Mouse (Mus musculus) gastrocnemius, adult 2 months (tissue): ENCODE data around the gene Oit3. TPM values are rescaled to one million over a fixed set of nuclear protein-coding genes. Genes with fewer than 3 reads are reported as not detected.

Source experiments
- DNase-seq: peaks from one replicate; pipeline ENCODE4 v3.0.0; 2022
- H3K27ac ChIP-seq: fragments of 200-600 bp; 2 replicates; pipeline ENCODE4 v1.8.1; 2022; ENCODE audit warnings: mild to moderate bottlenecking
- H3K4me3 ChIP-seq: fragments of 200-600 bp; 2 replicates; pipeline ENCODE4 v1.8.1; 2022; ENCODE audit warnings: mild to moderate bottlenecking, moderate library complexity
- CTCF ChIP-seq: fragments of 200-600 bp; IDR thresholded peaks from 2 replicates; pipeline ENCODE4 v1.8.1; 2022; ENCODE audit warnings: antibody characterized with exemption, mild to moderate bottlenecking, moderate library complexity
- intact Hi-C: fragments of 180-260 bp; cut with DNase I; formaldehyde crosslinking; loops from one replicate; pipeline ENCODE4 v1.15.1; 2025
- total RNA-seq, 2 experiments: library from RNA; stranded (reverse); gene quantifications; 2 replicates each; pipeline ENCODE4 v1.2.3; 2021

The Oit3 gene
- total RNA-seq, 2 experiments from 2014 or later: 0.11 TPM; not detected in 1

- no peak overlapping the region for H3K4me3 ChIP-seq
- no peak overlapping the region for H3K27ac ChIP-seq
- DNase-seq: no peak
- no peak for TF ChIP-seq CTCF
- intact Hi-C loops: loop anchor here (10.0 kb wide), 1 partner anchor 487 kb away; no protein-coding TSS in a partner anchor
Observed at GRCm38 (mm10) chr10:59377906-59378305, 63.7 kb downstream of the Oit3 start.

Other genes with a start within 250 kb of the Oit3 start
- 1 to 10 TPM; 6.0 to 7.6 TPM for gene Sept10, start 219.9 kb downstream of the Oit3 start, total RNA-seq
- under 1 TPM; 0.75 to 0.77 TPM for gene Sowahc, start 219.8 kb downstream of the Oit3 start, total RNA-seq
- gene P4ha1, start 118.5 kb downstream of the Oit3 start, total RNA-seq: 10 to 100 TPM; 32.5 to 49.8 TPM
- 100 to 1,000 TPM; 149 to 171 TPM for gene Gm10273, start 46.1 kb downstream of the Oit3 start, total RNA-seq
- not detected for gene Pla2g12b, start 38.1 kb downstream of the Oit3 start, total RNA-seq
- gene Gm10322, start 174.3 kb upstream of the Oit3 start, total RNA-seq: not detected
- gene Mcu, start 174.9 kb upstream of the Oit3 start, total RNA-seq: 10 to 100 TPM; 36.0 to 42.0 TPM